Mouse (Mus musculus) fat pad, adult 2 months (tissue): ENCODE data around the gene Dazap1.

Experiments used
- DNase-seq: peaks from one replicate; pipeline ENCODE4 v3.0.0-alpha.2; 2011; ENCODE audit warnings: low read depth, low spot score; ENCODE audit errors: extremely low read depth

Gene Dazap1

GRCm38 (mm10) chr10:80270734-80271181 is 9.5 kb downstream of the Dazap1 start:
- DNase-seq: no peak

DNA sequence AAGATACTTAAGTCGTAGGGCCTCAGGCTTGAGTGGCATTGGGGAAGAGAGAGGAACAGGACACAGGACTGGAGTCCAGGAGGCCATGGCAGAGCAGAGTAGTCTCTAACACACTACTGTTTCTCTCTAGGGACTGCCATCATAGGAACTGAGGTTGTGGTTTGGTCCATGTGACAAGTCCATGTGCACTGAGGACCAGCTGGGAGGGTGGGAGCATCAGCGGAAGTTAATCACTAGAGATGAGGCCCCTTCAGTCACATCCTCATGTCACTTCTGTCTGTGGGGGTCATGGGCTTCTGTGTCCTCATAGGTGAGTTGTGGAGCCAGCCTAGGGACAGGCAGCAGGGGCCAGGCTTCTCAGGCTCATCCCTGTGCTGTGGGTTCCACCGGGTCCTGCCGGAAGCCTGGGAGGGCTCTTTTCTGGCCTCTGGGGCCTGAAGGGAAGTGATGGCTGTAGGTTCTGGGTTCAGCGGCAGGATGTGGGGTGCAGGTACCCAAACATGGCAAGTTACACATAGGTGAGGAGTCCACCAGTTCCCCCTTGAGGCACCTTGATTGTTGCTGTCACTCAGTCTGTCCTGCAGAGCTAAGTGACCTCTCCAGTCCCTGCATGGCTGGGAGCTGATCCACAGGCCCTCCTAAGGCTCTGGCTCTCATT is 10.0 kb downstream of the Dazap1 start:
- DNase-seq: no peak

DNA sequence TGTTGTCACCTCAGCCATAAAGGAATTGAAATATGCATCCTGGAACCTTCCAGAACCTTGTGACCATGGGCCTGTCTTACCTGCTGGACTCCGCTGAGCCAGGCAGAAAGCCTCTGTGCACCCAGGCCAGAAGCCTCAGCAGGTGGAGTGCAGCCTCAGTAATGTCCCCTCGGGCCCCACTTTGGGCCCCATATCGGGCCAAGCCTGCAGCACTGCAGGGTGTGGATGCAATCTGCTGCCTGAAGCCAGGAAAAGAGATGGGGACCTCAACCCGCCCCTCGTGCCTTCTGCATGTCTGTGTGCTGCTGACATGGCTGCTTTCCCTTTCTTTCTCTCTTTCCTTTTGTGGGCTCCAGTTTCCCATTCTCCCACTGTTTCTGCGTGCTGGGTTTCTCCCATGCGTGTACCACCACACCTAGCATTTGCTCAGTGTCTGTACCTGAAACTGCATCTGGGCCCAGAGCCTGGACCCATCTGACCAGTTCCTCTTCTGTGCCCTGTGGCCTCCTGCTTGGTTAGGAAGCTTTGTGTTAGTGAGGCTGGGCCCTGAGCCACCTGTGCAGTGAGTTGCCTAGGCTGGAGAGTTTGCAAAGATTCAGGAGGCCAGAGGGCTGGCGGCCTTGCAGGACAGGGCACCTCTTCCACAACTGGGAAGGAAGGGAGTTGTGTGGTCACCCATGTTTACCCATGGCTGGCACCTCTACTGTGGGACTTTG is 10.7 kb downstream of the Dazap1 start:
- no peak for DNase-seq

- no peak for DNase-seq
These were observed 12.6 kb downstream of the Dazap1 start for GRCm38 (mm10) chr10:80273847-80274246.

DNA sequence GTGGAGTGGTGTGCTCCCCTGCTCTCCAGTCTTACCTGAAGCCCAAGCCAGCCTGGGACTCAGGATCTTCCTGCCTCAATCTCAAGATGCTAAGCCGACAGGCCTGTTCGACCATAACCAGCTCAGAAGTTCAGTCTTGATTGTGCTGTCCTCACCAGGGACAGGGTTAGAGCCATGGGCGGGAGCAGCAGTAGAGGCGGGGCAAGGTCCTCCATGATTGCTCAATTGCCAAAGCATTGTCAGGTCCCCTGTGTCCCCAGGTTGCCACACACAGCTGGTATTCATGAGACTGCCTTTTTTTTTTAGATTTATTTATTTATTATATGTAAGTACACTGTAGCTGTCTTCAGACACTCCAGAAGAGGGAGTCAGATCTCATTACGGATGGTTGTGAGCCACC is 15.0 kb downstream of the Dazap1 start:
- DNase-seq: no peak

- DNase-seq: no peak
These were observed 17.1 kb downstream of the Dazap1 start for GRCm38 (mm10) chr10:80278390-80278789.

DNA sequence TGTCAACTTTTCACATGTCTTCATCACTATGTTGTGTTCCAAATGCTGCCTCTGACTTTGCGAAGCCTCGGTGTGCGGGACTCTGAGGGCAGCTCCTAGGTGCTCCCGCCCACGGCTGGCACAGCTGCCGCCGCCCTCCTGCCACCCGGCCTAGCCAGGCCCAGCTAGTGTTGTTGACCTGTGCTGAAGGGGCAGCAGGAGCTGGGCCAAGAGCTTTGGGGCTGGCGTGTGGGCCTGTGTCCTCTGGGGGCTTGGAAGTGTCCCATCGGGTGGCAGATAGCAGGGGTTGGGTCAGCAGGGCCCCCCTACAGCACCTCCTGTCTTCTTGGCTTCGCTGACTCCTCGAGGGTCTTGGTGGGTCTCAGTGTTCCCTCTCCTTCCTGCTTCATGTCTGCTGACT is 18.0 kb downstream of the Dazap1 start:
- DNase-seq: no peak

GRCm38 (mm10) chr10:80281304-80281703 is 20.0 kb downstream of the Dazap1 start:
- DNase-seq: no peak

GRCm38 (mm10) chr10:80281921-80282371 is 20.7 kb downstream of the Dazap1 start:
- no peak for DNase-seq

DNA sequence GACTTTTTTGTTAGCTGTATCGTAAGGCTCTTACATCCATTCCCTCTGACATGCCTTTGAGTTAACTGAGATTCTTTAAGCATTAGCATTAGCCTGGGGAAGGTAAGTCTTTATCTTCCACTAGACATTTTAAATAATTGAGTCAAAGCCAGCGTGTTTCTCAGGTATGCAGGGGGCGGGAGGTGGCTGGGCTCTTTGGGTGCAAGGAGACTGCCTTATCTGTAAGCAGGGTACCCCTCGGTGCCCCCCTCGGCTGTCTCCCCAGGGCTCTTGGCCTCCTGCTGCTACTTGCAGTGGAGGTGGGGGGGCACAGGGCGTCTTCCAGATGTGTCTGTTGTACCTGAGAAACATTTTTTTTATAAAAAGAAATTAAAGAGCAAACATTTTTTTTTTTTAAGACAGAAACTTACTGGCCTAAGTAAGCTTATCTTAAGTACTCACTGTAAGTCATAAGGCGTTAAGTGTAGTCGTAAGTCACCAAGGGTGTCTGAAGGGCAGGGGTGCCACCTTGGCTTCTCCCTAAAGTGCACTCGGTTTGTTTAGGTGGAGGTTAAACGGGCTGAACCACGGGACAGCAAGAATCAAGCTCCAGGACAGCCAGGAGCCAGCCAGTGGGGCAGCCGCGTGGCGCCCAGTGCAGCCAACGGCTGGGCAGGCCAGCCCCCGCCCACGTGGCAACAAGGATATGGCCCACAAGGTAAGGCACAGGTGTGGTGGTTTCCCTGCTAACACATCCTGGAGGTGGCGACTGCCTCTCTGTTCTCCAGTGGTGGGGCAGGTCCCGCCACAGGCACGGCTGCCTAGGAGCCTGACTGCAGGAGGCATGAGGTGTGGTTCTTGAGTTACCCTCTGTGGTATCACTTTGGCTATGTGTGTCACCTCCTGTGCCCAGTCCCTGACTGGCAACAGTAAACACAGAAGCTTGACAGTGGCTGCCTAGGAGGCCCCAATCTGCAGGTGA is 21.5 kb downstream of the Dazap1 start:
- DNase-seq: no peak

- DNase-seq: no peak
These were observed 24.2 kb downstream of the Dazap1 start for GRCm38 (mm10) chr10:80285222-80286070.

DNA sequence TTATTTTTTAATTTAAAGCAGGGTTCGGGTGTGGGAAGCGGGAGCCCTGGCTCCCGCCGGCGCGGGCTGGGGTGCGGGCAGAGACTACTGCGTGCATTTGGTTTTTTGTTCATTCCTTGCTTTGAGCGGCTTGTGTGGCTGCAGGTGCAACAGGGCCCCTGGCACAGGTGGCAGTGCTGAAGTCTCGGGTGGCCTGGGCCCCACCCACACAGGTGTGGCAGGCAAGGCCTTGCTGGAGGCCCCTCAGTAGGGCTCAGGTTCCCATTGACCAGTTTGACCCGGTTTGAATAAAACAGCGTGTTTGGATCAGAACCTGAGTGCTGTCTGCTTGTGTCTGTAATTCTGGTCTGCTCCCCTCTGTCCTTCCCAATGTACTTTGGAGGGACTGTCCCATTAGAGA is 26.8 kb downstream of the Dazap1 start:
- no peak for DNase-seq

GRCm38 (mm10) chr10:80288657-80289056 is 27.4 kb downstream of the Dazap1 start:
- no peak for DNase-seq

DNA sequence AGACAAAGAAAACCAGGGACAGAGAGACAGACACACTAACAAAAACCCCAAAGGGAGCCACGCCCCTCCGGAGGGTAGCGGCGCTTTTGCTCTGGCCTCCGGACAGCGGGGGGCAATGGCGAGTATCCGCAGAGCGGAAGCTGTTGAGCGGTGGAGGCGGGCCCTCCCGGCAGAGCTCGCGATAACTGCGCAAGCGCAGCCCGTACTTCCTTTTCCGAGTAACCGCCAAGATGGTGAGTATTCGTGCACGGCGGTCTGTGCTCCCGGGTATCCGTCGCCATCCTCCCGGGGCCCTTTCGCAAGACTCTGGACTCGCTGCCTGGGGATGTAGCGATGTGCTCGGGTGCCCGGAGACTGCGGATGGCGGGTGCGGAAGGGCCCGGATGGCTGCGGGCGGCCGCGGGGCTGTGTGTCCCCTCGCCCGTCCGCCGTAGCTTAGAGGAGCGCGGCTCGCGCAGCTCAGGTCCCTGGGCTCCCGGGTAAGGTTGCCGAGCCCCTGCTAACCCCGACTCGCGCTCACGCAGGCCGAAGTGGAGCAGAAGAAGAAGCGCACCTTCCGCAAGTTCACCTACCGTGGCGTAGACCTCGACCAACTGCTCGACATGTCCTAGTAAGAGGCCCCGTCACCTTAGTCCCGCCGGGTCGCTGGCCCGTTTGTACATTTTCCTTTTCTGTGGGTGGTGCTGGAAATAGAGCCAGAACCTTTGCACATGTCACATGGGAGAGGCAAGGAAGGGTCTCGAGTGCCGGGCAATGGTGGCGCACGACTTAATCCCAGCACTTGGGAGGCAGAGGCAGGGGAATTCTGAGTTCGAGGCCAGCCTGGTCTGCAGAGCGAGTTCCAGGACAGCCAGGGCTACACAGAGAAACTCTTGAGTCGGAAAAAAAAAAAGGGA is 31.2 kb downstream of the Dazap1 start, which contains the start of gene Rps15:
TSS of gene Rps15 (plus strand) at position 203 of the 896 bp plus-strand sequence.
- DNase-seq: peak; percentile 33

DNA sequence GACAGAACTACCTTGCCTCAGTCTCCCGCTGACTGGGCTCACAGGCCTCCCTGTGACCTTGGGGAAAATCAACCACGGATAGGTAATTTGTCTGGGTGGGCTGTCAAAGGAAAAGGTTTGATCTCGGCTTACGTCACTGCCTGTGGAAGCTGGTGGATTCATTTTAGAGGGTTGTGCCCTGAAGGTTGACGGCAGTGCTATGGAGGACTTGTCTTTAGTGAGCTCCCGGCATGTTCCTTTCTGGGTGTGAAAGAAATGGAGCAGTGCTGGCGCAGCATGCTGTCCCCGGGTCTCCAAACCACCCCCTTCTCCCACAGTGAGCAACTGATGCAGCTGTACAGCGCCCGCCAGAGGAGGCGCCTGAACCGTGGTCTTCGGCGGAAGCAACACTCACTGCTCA is 32.0 kb downstream of the Dazap1 start:
- DNase-seq: no peak

- DNase-seq: no peak
These were observed 33.0 kb downstream of the Dazap1 start for GRCm38 (mm10) chr10:80294311-80294710.

- no peak for DNase-seq
These were observed 33.6 kb downstream of the Dazap1 start for GRCm38 (mm10) chr10:80294788-80295303.

DNA sequence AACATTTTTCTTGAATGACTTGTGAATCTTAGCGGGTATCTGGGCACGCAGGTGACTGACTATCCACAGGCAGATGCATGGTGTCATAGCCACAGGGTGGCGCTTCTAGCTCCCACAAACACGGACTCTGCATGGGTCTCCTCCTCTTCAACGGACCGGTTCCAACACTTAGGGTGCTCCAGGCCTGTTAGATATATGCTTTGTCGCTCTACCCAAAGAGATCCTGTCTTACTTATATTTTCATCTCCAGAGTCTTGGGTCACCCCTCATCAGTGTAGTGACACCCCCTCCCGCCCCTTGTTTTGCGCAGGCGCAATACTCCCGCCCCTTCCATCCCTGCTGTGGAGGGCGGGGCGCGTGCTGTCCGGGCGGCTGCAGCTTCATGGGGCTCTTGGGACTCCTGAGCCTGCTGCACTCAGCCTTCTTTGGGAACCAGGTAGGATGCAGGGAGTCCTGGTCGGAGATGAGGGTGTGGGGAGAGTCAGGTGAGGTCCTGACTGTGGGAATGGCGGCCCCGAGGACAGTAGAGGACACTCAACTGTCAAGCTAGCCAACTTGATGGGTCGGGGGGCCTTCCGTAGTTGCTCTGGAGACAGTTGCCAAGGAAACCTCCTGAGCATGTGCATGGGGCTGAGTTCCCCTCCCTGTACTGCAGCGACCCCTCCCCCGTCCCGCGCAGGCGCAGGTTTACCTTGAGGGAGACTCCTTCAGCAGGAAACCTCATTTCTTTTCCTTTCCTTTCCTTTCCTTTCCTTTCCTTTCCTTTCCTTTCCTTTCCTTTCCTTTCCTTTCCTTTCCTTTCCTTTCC is 34.5 kb downstream of the Dazap1 start, which contains the start of gene Apc2:
TSS of gene Apc2 (plus strand) at position 360 of the 808 bp plus-strand sequence.
- no peak for DNase-seq
